ENCODE assay signal across 8 mouse cellular contexts in the genomic region with DNA sequence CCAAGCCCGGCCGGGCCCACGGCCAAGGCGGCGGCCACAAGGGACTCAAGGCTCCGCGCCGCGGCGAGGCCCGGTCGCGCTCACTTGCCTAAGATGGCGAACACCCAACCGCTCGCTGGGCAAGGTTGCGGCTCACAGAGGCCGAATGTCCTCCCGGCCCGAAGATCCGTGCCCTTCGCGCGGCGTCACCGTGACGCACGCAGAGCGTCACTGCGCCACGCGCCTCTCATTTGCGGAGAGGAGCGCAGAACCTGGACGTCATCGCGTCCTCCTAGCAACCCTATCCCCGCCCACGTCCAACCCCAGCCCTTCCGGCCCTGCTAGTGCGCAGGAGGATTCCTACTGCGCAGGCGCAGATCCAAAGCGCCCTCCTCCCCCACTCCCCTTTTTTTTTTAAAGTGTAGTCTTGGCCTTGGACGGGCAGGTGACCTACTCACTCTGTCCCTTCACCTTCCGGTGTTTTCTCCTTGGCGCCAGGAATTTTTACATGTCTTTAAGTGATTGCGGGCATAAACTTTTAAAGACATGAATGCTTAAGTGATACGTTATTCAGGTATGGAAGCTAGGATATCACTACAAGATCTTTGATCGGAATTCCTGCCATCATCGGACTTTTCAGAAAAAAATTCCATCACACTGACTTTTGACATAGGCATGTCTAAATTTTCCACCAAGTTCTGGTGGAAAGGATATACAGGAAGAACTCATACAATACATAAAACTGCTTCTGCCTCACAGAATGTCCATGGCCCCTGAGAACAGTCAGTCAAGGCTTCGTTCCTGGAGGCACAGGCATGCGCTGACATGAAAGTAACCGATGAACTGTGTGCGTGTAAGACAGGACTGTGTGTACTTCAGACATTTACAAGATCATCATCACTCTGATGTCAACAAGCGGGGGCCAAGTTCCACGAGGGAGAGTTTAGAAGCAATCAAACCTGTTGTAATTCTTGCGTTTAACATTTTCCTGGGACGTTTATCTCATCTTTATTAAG. TPM values are rescaled to one million over a fixed set of nuclear protein-coding genes. Genes with fewer than 3 reads are reported as not detected.
A peak's percentile ranks its signal among the peaks of the same experiment; 100 is the strongest.
DNase-seq lines count a peak whose midpoint lies in the region; ATAC-seq lines count a peak whose summit lies in the region.

A gene (minus strand): TSS at position 232 of the 995 bp plus-strand sequence.

- H3K4me1 ChIP-seq in forebrain, embryonic 14.5 days (ENCODE audit: control insufficient read depth, insufficient read depth, low read length) = peaks cover 10% of the 10 kb centered on the region
- peaks cover 27% of the 10 kb centered on the region for H3K4me1 ChIP-seq in neural tube, embryonic 15.5 days

- H3K4me2 ChIP-seq in forebrain, embryonic 14.5 days (ENCODE audit: low read length) = peak within 1 kb of the TSS; percentile 81
- peak within 1 kb of the TSS; percentile 72 for H3K4me2 ChIP-seq in neural tube, embryonic 15.5 days

- peak; percentile 99 for DNase-seq in ES-CJ7 (ENCODE audit: low read depth, low spot score)
- DNase-seq in cerebellum, adult 11 months = peak; percentile 98
- peak; percentile 99 for DNase-seq in forebrain, embryonic 14.5 days (ENCODE audit: low spot score)
- peak; percentile 98 to 99 for DNase-seq in heart, postnatal 14 days
- peak; percentile 98 for DNase-seq in layer of hippocampus, adult 11-12 months (ENCODE audit: low spot score)
- peak; percentile 98 to 99 for DNase-seq in lung, adult 18-20 months
- peak; percentile 99 for DNase-seq in testis, postnatal 14 days (ENCODE audit: low spot score)

- H3K27me3 ChIP-seq in forebrain, embryonic 14.5 days (replicated peaks; ENCODE audit: control insufficient read depth, insufficient read depth, low read length) = no peaks in the 10 kb centered on the region
- no peaks in the 10 kb centered on the region for H3K27me3 ChIP-seq in neural tube, embryonic 15.5 days (replicated peaks)

- peak within 1 kb of the TSS; percentile 97 for H3K9ac ChIP-seq in forebrain, embryonic 14.5 days (ENCODE audit: low read length)
- H3K9ac ChIP-seq in neural tube, embryonic 15.5 days (replicated peaks) = peak within 1 kb of the TSS; percentile 94

- H3K27ac ChIP-seq in forebrain, embryonic 14.5 days (ENCODE audit: low read depth, low read length) = peak within 1 kb of the TSS; percentile 82
- peak within 1 kb of the TSS; percentile 97 for H3K27ac ChIP-seq in neural tube, embryonic 15.5 days (replicated peaks)

- intact Hi-C loops in heart, postnatal 14 days (cut with DNase I) = loop anchor here (5.0 kb wide), 1 partner anchor 42 kb away; a partner anchor contains a TSS

- ATAC-seq in forebrain, embryonic 14.5 days = peak; percentile 100
- peak; percentile 100 for ATAC-seq in neural tube, embryonic 15.5 days (ENCODE audit: low FRiP score)

- peak within 1 kb of the TSS; percentile 99 for H3K4me3 ChIP-seq in forebrain, embryonic 14.5 days (ENCODE audit: low read depth, low read length)
- H3K4me3 ChIP-seq in neural tube, embryonic 15.5 days (replicated peaks) = peak within 1 kb of the TSS; percentile 83

- 14% methylated on average over 59 of the region's 59 CpGs for WGBS in forebrain, embryonic 14.5 days
- WGBS in neural tube, embryonic 15.5 days = 12% methylated on average over 59 of the region's 59 CpGs

- peaks cover 24% of the 10 kb centered on the region for H3K36me3 ChIP-seq in forebrain, embryonic 14.5 days (ENCODE audit: control insufficient read depth, insufficient read depth, low read length)
- peaks cover 19% of the 10 kb centered on the region for H3K36me3 ChIP-seq in neural tube, embryonic 15.5 days

- no peaks in the 10 kb centered on the region for H3K9me3 ChIP-seq in forebrain, embryonic 14.5 days (replicated peaks; ENCODE audit: control insufficient read depth, low read length)
- H3K9me3 ChIP-seq in neural tube, embryonic 15.5 days (replicated peaks) = no peaks in the 10 kb centered on the region

RNA-seq across cellular contexts. Expression of the gene that starts here (rescaled TPM):
- polyA plus RNA-seq in forebrain, embryonic 14.5 days (2014; fragmentation: Nextera tagmentation; extraction: Ambion mirVana) = 489 and 493 TPM in 2 replicates
- total RNA-seq in heart, postnatal 14 days (2021) = 1,000 to 10,000 TPM; 2,379 to 2,461 TPM
- polyA plus RNA-seq in neural tube, embryonic 15.5 days (2015; fragmentation: Nextera tagmentation; extraction: Ambion mirVana) = 595 and 628 TPM in 2 replicates

Comparison
In these comparisons a context has a peak if more than half of its experiments do, and no peak if none do; other contexts are left out.
1. Peak in every context shown above with its lines: DNase-seq, ATAC-seq, H3K4me3 ChIP-seq and H3K27ac ChIP-seq.